Mouse (Mus musculus) CD4-positive, CD25-positive, alpha-beta regulatory T cell (primary cell): ENCODE data around the gene Adam15. TPM values are rescaled to one million over a fixed set of nuclear protein-coding genes. Genes with fewer than 3 reads are reported as not detected.

ENCODE experiments used
- polyA plus RNA-seq: library from polyadenylated mRNA; unstranded; fragments of 100-300 nt; shearing (Covaris generic); gene quantifications from one replicate; pipeline ENCODE4 v1.2.1, GENCODE M21; 2017

Gene Adam15
- polyA plus RNA-seq = 18.3 TPM

DNA sequence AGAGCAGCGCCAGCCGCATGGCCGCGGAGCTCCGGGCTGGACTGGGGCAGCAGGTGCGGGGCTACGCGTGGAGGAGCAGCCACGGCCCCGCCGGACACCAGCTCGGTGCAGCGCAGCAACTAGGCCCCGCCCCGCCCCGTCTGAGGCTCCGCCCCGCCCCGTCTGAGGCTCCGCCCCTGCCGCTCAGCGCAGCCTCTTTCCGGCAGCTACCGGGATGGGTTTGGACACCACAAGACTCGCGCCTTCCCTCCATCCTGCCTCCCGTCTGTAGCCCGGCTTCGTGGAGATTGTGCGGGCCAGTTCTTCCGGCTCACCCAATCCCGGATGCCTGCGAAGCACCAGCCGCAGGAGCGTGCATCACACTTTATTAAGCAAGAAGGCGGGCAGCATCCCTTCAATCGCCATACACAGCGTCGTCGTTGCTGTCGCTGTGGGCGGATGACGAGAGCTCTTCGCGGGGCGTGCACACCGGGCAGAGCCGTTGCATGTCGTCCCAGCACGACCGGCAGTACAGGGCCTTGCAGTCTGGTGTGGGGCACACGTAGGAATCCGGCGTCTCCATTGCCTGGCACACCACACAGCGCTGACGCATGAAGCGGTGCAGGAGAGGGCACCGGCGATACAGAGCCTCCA, at the start of gene Adam15:
Gene Adam15 (minus strand): TSS at position 128 of the 633 bp plus-strand sequence.

DNA sequence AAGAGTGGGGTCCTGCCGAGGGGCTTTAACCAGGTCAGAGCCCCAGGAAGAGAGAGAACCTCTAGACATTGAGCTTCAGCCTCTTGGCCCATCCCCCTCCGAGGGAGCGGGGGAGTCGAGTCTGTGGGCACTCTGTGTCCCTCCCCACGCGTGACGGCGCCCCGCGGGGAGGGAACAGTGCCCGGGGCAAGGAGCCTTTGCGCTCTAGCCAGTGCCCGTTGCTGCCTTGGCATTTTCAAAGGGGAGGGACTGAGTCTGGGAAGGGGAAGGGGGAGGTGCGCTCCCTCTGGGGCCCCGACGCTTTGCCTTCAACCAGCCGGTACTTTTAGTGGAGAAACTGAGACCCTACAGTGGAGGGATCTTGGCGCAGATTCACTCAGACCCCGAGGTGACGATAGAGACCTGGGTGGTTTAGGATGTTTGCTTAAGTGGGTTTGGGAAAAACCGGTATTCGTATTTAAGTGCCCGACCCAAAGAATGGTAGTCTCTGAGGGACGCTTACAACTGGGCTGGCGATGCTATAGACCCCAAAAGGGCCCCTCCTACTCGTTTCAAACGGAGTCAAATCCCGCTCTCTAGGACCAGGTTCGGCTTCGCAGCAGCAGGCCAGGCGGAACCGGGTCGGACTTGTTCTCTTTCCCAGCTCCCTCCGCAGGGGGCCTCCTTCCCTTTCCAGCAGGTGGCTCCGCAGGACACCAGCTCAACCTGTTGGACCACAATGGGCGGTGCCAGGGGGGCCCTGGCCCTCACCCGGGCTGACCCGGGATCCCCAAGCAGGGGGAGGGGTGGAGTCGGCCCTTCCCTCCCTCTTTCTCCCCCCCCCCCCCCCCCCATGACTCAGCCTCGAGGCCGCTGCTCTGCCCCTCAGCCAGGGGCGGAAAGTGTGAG, 44.5 kb upstream of the Adam15 start, which contains the start of gene Zbtb7b:
Gene Zbtb7b (minus strand): TSS at position 771 of the 888 bp plus-strand sequence.

DNA sequence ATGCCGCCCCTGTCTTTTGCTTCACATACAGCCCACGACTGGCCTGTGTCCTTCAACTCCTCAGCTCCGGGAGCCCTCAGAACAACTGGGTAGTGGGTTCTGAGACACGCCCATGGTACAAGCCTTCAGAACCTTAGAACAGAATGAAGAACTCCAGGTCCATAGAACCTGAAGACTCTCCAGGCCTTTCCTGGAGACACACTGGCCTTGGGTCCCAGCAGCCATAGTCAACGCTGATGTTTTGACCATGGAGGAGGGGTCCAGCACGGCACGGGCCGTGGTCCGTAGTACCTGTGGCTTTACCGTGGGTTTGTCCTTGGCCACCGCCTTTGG, 15.3 kb upstream of the Adam15 start, which contains the start of gene Dcst1:
Gene Dcst1 (minus strand): TSS at position 101 of the 333 bp plus-strand sequence.

DNA sequence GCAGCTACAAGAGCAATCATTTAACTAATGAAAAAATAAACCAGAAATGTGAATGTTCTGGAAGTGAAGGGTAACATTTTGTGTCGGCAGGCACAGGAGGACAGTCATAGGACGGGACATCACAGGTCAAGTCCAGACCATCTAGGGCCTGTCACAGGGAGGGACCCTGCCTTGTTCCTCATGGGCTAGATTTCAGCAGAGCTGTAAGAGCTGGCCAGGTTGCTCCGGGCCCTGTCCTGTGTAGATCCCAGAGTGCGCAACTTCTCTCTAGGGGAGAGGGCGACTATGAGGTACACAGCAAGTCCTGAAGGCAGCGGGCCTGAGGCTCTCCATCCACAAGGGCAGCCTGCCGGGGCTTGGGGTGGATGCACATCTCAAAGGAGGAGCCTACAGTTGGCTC, 11.9 kb upstream of the Adam15 start, which contains the start of gene Dcst2:
Gene Dcst2 (plus strand): TSS at position 301 of the 400 bp plus-strand sequence.

DNA sequence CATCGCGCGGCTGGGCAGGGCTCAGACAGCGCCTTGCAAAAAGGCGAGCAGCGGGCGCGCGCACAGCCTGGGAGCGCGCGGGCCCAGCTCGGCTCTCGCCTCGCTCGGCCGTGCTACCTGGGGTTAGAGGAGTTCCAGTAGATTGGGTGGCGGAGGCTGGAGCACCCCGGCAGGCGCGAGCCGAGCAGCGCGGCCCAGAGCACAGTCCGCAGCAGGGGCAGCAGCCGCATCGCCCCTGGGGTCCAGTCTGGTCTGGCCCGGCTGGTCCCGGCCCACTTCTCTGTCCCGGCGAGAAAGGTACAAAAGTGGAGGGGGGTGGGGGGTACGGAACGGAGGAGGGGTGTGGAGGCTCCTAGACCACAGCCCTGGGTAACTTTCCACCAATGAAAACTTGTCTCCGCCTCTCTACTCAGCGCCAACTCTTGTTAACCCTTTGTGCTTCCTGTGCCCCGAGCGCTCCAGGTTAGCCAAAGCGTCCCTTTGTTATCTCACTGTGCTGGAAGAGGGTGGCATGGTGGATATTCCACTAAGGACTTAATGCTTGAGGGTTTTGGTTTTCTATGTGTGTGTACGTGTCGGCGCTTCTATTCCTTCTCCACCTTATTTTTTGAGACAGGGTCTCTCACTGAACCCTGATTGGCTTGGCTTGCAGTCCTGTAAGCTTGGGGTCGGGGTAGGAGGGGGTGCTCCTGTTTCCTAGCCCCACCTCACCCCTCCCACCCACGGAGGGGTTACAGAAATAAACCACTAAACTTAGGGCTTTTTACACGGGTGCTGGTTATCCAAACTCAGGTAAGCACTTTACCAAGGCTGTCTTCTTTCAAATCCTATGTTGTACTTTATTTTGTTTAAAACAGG, 11.8 kb downstream of the Adam15 start, which contains the start of gene Efna4:
Gene Efna4 (minus strand): TSS at position 308 of the 858 bp plus-strand sequence.

DNA sequence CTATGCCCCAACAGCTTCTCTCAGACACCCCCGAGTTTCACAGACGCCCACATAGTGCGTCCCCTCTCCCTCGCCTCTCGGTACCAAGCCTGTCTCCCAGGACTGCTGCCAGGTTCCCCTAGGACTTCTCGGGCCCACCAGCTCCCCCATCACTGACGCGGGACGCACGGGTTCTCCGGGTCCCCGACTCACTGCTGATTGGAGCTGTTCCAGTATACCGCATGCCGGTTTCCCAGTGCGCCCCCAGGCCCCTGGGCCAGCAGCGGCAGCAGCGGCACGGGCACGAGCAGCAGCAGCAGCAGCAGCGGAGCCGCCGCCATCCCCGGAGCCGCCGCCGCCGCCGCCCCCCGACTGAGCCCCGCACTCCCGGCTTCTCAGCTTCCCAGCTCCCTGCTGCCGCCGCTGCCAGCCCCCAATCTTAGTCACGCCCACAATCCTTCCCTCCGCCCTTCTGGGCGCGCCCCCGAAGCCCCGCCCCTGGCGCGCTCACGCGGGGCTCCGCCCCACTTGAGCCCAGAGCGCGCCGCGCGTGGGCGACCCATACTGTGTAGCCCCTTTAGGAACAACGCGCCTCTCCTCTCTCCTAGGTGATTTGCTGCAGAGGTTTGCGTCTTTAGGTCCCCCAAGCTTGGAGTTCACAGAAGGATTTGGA, 27.2 kb downstream of the Adam15 start, which contains the start of gene Efna3:
Gene Efna3 (minus strand): TSS at position 452 of the 652 bp plus-strand sequence.

Other genes with a start within 250 kb of the Adam15 start
- gene Gm43738, start 248.9 kb downstream of the Adam15 start, polyA plus RNA-seq = not detected
- 75.6 TPM for gene Fdps, start 248.0 kb downstream of the Adam15 start, polyA plus RNA-seq
- gene Pklr, start 213.9 kb downstream of the Adam15 start, polyA plus RNA-seq = not detected
- 2.4 TPM for gene Hcn3, start 189.8 kb downstream of the Adam15 start, polyA plus RNA-seq
- 111 TPM for gene Clk2, start 185.2 kb downstream of the Adam15 start, polyA plus RNA-seq
- gene Scamp3, start 172.5 kb downstream of the Adam15 start, polyA plus RNA-seq = 268 TPM
- 236 TPM for gene Fam189b, start 166.9 kb downstream of the Adam15 start, polyA plus RNA-seq
- 119 TPM for gene Gba, start 147.1 kb downstream of the Adam15 start, polyA plus RNA-seq
- gene Thbs3, start 134.8 kb downstream of the Adam15 start, polyA plus RNA-seq = 2.0 TPM
- gene Mtx1, start 122.9 kb downstream of the Adam15 start, polyA plus RNA-seq = 132 TPM
- 1.1 TPM for gene Muc1, start 120.9 kb downstream of the Adam15 start, polyA plus RNA-seq
- gene Krtcap2, start 104.0 kb downstream of the Adam15 start, polyA plus RNA-seq = 217 TPM
- gene Trim46, start 103.7 kb downstream of the Adam15 start, polyA plus RNA-seq = 3.1 TPM
- gene Dpm3, start 90.6 kb downstream of the Adam15 start, polyA plus RNA-seq = 98.5 TPM
- 270 TPM for gene Slc50a1, start 79.4 kb downstream of the Adam15 start, polyA plus RNA-seq
- gene Efna1, start 68.9 kb downstream of the Adam15 start, polyA plus RNA-seq = not detected
- gene Efna3, start 27.0 kb downstream of the Adam15 start, polyA plus RNA-seq = not detected
- 0.55 TPM for gene Efna4, start 12.0 kb downstream of the Adam15 start, polyA plus RNA-seq
- gene Dcst2, start 12.0 kb upstream of the Adam15 start, polyA plus RNA-seq = 0.36 TPM
- gene Dcst1, start 15.3 kb upstream of the Adam15 start, polyA plus RNA-seq = 0.45 TPM
- 53.9 TPM for gene Zbtb7b, start 44.8 kb upstream of the Adam15 start, polyA plus RNA-seq
- gene Lenep, start 52.8 kb upstream of the Adam15 start, polyA plus RNA-seq = not detected
- 54.2 TPM for gene Flad1, start 61.9 kb upstream of the Adam15 start, polyA plus RNA-seq
- gene Cks1b, start 68.4 kb upstream of the Adam15 start, polyA plus RNA-seq = 20.0 TPM
- 76.8 TPM for gene Shc1, start 68.4 kb upstream of the Adam15 start, polyA plus RNA-seq
- 69.6 TPM for gene Pygo2, start 80.2 kb upstream of the Adam15 start, polyA plus RNA-seq
- 110 TPM for gene Pbxip1, start 86.7 kb upstream of the Adam15 start, polyA plus RNA-seq
- gene Pmvk, start 104.5 kb upstream of the Adam15 start, polyA plus RNA-seq = 16.8 TPM
- not detected for gene Kcnn3, start 170.2 kb upstream of the Adam15 start, polyA plus RNA-seq